Mouse (Mus musculus): ENCODE measurements at regions not wholly inside any gene's neighbourhood (a gene's known extent, or its start where the extent isn't known, plus 50 kb on each side); places are given as distances from the start of the nearest gene placed in this dataset.

- no peak overlapping the region for H3K9ac ChIP-seq (ENCODE audit: low read depth, low read length)
- no peaks in the 10 kb centered on the region for H3K4me1 ChIP-seq (ENCODE audit: control insufficient read depth, insufficient read depth, low read length)
- no peak for DNase-seq (ENCODE audit: extremely low read depth, low read depth, low spot score)
- H3K36me3 ChIP-seq (ENCODE audit: control insufficient read depth, insufficient read depth, low read length), result no peaks in the 10 kb centered on the region
- no peak overlapping the region for H3K4me3 ChIP-seq (ENCODE audit: insufficient read depth, low read depth, low read length)
- WGBS, result 96% methylated on average over 7 of the region's 7 CpGs
- no peaks in the 10 kb centered on the region for H3K27me3 ChIP-seq (ENCODE audit: control insufficient read depth, insufficient read depth, low read length)
- no peaks in the 10 kb centered on the region for H3K79me2 ChIP-seq (ENCODE audit: control insufficient read depth, insufficient read depth, low read length)
- H3K27ac ChIP-seq (replicated peaks; ENCODE audit: insufficient read depth, low read depth, low read length), result no peak overlapping the region
- TF ChIP-seq POLR2A (IDR thresholded peaks at IDR 0.05; ENCODE audit: extremely low read depth, insufficient read depth, low read length), result no peak
- TF ChIP-seq CTCF (IDR thresholded peaks at IDR 0.05; ENCODE audit: low read depth, low read length), result no peak
Measured at GRCm38 (mm10) chr1:35811795-35812194, 256.4 kb upstream of the Hs6st1 start.

- Histone ChIP-seq H3K79me2 (ENCODE audit: control insufficient read depth, insufficient read depth, low read length) (no peaks in the 10 kb centered on the region), H3K27me3 (ENCODE audit: control insufficient read depth, insufficient read depth, low read length) (no peaks in the 10 kb centered on the region), H3K36me3 (ENCODE audit: control insufficient read depth, insufficient read depth, low read length) (no peaks in the 10 kb centered on the region), H3K27ac (replicated peaks; ENCODE audit: insufficient read depth, low read depth, low read length) (no peak overlapping the region), H3K9ac (ENCODE audit: low read depth, low read length) (no peak overlapping the region), H3K4me3 (ENCODE audit: insufficient read depth, low read depth, low read length) (no peak overlapping the region), H3K4me1 (ENCODE audit: control insufficient read depth, insufficient read depth, low read length) (no peaks in the 10 kb centered on the region)
- no peak for TF ChIP-seq CTCF (IDR thresholded peaks at IDR 0.05; ENCODE audit: low read depth, low read length)
- no peak for TF ChIP-seq POLR2A (IDR thresholded peaks at IDR 0.05; ENCODE audit: extremely low read depth, insufficient read depth, low read length)
- WGBS, result 84% methylated on average over 5 of the region's 5 CpGs
- DNase-seq (ENCODE audit: extremely low read depth, low read depth, low spot score), result peak; percentile 19
Measured at GRCm38 (mm10) chr1:35813625-35814024, 254.6 kb upstream of the Hs6st1 start.

GRCm38 (mm10) chr1:35814207-35814606 lies 254.0 kb upstream of the Hs6st1 start:
- Histone ChIP-seq H3K9ac (ENCODE audit: low read depth, low read length) (no peak overlapping the region), H3K27ac (replicated peaks; ENCODE audit: insufficient read depth, low read depth, low read length) (no peak overlapping the region), H3K4me3 (ENCODE audit: insufficient read depth, low read depth, low read length) (no peak overlapping the region), H3K36me3 (ENCODE audit: control insufficient read depth, insufficient read depth, low read length) (no peaks in the 10 kb centered on the region), H3K79me2 (ENCODE audit: control insufficient read depth, insufficient read depth, low read length) (no peaks in the 10 kb centered on the region), H3K27me3 (ENCODE audit: control insufficient read depth, insufficient read depth, low read length) (no peaks in the 10 kb centered on the region), H3K4me1 (ENCODE audit: control insufficient read depth, insufficient read depth, low read length) (no peaks in the 10 kb centered on the region)
- no peak for TF ChIP-seq POLR2A (IDR thresholded peaks at IDR 0.05; ENCODE audit: extremely low read depth, insufficient read depth, low read length)
- TF ChIP-seq CTCF (IDR thresholded peaks at IDR 0.05; ENCODE audit: low read depth, low read length), result no peak
- 96% methylated on average over 9 of the region's 9 CpGs for whole genome bisulfite sequencing
- no peak for DNase-seq (ENCODE audit: extremely low read depth, low read depth, low spot score)

GRCm38 (mm10) chr1:35814751-35815150 lies 253.4 kb upstream of the Hs6st1 start:
- no peak for DNase-seq (ENCODE audit: extremely low read depth, low read depth, low spot score)

GRCm38 (mm10) chr1:35821791-35822190 lies 246.4 kb upstream of the Hs6st1 start:
- Histone ChIP-seq H3K79me2 (ENCODE audit: control insufficient read depth, insufficient read depth, low read length) (no peaks in the 10 kb centered on the region), H3K4me3 (ENCODE audit: insufficient read depth, low read depth, low read length) (no peak overlapping the region), H3K4me1 (ENCODE audit: control insufficient read depth, insufficient read depth, low read length) (no peaks in the 10 kb centered on the region; the same call in 1 of the 2 replicates), H3K36me3 (ENCODE audit: control insufficient read depth, insufficient read depth, low read length) (no peaks in the 10 kb centered on the region), H3K27me3 (ENCODE audit: control insufficient read depth, insufficient read depth, low read length) (no peaks in the 10 kb centered on the region), H3K27ac (replicated peaks; ENCODE audit: insufficient read depth, low read depth, low read length) (no peak overlapping the region), H3K9ac (ENCODE audit: low read depth, low read length) (no peak overlapping the region)
- no peak for DNase-seq (ENCODE audit: extremely low read depth, low read depth, low spot score)
- TF ChIP-seq CTCF (IDR thresholded peaks at IDR 0.05; ENCODE audit: low read depth, low read length) (no peak), POLR2A (IDR thresholded peaks at IDR 0.05; ENCODE audit: extremely low read depth, insufficient read depth, low read length) (no peak)
- 98% methylated on average over 6 of the region's 6 CpGs for WGBS

More at GRCm38 (mm10) chr1:35814751-35815150, 253.4 kb upstream of the Hs6st1 start:
- Histone ChIP-seq H3K9ac (ENCODE audit: low read depth, low read length) (no peak overlapping the region), H3K79me2 (ENCODE audit: control insufficient read depth, insufficient read depth, low read length) (no peaks in the 10 kb centered on the region), H3K27me3 (ENCODE audit: control insufficient read depth, insufficient read depth, low read length) (no peaks in the 10 kb centered on the region), H3K4me3 (ENCODE audit: insufficient read depth, low read depth, low read length) (no peak overlapping the region), H3K36me3 (ENCODE audit: control insufficient read depth, insufficient read depth, low read length) (no peaks in the 10 kb centered on the region), H3K27ac (replicated peaks; ENCODE audit: insufficient read depth, low read depth, low read length) (no peak overlapping the region), H3K4me1 (ENCODE audit: control insufficient read depth, insufficient read depth, low read length) (no peaks in the 10 kb centered on the region)
- 72% methylated on average over 3 of the region's 3 CpGs for WGBS
- TF ChIP-seq CTCF (IDR thresholded peaks at IDR 0.05; ENCODE audit: low read depth, low read length), result no peak
- no peak for TF ChIP-seq POLR2A (IDR thresholded peaks at IDR 0.05; ENCODE audit: extremely low read depth, insufficient read depth, low read length)

- no peak for TF ChIP-seq POLR2A (IDR thresholded peaks at IDR 0.05; ENCODE audit: extremely low read depth, insufficient read depth, low read length)
- TF ChIP-seq CTCF (IDR thresholded peaks at IDR 0.05; ENCODE audit: low read depth, low read length), result no peak
- WGBS, result 65% methylated on average over 19 of the region's 19 CpGs
- H3K4me3 ChIP-seq (ENCODE audit: insufficient read depth, low read depth, low read length), result no peak overlapping the region
Measured at GRCm38 (mm10) chr1:35822376-35823202, 245.6 kb upstream of the Hs6st1 start.

More at GRCm38 (mm10) chr1:35822376-35823202, 245.6 kb upstream of the Hs6st1 start:
- Histone ChIP-seq H3K27ac (replicated peaks; ENCODE audit: insufficient read depth, low read depth, low read length) (no peak overlapping the region), H3K27me3 (ENCODE audit: control insufficient read depth, insufficient read depth, low read length) (no peaks in the 10 kb centered on the region), H3K9ac (ENCODE audit: low read depth, low read length) (no peak overlapping the region), H3K4me1 (ENCODE audit: control insufficient read depth, insufficient read depth, low read length) (no peaks in the 10 kb centered on the region; the same call in 1 of the 2 replicates), H3K36me3 (ENCODE audit: control insufficient read depth, insufficient read depth, low read length) (no peaks in the 10 kb centered on the region), H3K79me2 (ENCODE audit: control insufficient read depth, insufficient read depth, low read length) (no peaks in the 10 kb centered on the region)
- DNase-seq (ENCODE audit: extremely low read depth, low read depth, low spot score), result peak; percentile 54
